Mouse (Mus musculus): ENCODE results near the gene Cnnm2. TPM values are rescaled to one million over a fixed set of nuclear protein-coding genes. Genes with fewer than 3 reads are reported as not detected.

The Cnnm2 gene
- total RNA-seq, 2 experiments from 2014 or later: 3.6 to 4.5 TPM

DNA sequence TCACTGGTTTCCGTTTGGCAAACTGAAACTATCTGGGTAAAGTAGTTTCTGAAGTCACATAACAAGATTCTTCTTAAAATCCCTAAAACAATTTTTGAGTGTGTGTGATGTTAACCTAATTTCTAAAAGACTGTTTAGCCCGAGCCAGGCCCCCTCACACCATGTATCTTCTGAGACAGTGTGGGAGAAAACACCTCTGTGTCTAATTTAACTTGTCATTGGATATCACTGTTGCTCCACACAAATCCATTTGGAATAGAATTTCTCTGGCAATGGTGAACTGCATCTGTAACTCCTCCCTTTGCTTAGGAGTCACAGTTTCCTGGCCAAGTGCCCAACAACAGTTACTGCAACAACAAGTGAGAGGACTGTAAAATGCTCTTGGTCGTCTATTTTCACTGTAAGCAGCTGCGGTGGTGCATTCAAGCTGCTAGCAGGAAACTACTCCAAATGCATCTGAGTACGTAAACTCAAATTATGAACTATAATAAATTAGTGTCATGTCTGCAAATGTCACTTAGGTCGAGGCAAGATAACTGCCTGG, 167.7 kb downstream of the Cnnm2 start:
- peak; percentile 83 for DNase-seq

Other genes starting within 250 kb of the Cnnm2 start
- 10 to 100 TPM; 48.9 to 50.5 TPM for gene Arl3, start 188.4 kb upstream of the Cnnm2 start, total RNA-seq (2021)
- 1 to 10 TPM; 5.5 to 7.3 TPM for gene Sfxn2, start 188.2 kb upstream of the Cnnm2 start, total RNA-seq (2021)
- gene Wbp1l, start 162.5 kb upstream of the Cnnm2 start, total RNA-seq (2021): 10 to 100 TPM; 38.3 to 41.6 TPM
- not detected for gene Cyp17a1, start 88.4 kb upstream of the Cnnm2 start, total RNA-seq (2021)
- 10 to 100 TPM; 14.6 to 16.9 TPM for gene Borcs7, start 71.7 kb upstream of the Cnnm2 start, total RNA-seq (2021)
- gene As3mt, start 54.1 kb upstream of the Cnnm2 start, total RNA-seq (2021): 10 to 100 TPM; 66.4 to 71.2 TPM